Mouse (Mus musculus): ENCODE measurements around the gene H3f3b. TPM values are rescaled to one million over a fixed set of nuclear protein-coding genes. Genes with fewer than 3 reads are reported as not detected.

H3f3b gene
- polyA plus RNA-seq, 1 experiment = 217 TPM

GRCm38 (mm10) chr11:116053510-116054229, 25.9 kb upstream of the H3f3b start:
- Histone ChIP-seq H3K4me3 (ENCODE audit: insufficient read depth, low read length) (no peak overlapping the region), H3K27ac (ENCODE audit: insufficient read depth, low read length) (no peak overlapping the region), H3K4me1 (ENCODE audit: control insufficient read depth, insufficient read depth, low read length) (no peaks in the 10 kb centered on the region; the same call in 1 of the 2 replicates)
- TF ChIP-seq CTCF (IDR thresholded peaks at IDR 0.05; ENCODE audit: extremely low read depth, insufficient read depth, low read length) = no peak

GRCm38 (mm10) chr11:116050196-116050595, 22.4 kb upstream of the H3f3b start:
- H3K27ac ChIP-seq (ENCODE audit: insufficient read depth, low read length) = no peak overlapping the region
- TF ChIP-seq POLR2A (IDR thresholded peaks at IDR 0.05; ENCODE audit: extremely low read depth, insufficient read depth, low read length) (no peak), CTCF (IDR thresholded peaks at IDR 0.05; ENCODE audit: extremely low read depth, insufficient read depth, low read length) (no peak)
- H3K4me1 ChIP-seq (ENCODE audit: control insufficient read depth, insufficient read depth, low read length) = no peaks in the 10 kb centered on the region
- H3K4me3 ChIP-seq (ENCODE audit: insufficient read depth, low read length) = no peak overlapping the region

GRCm38 (mm10) chr11:116049610-116050009, 21.8 kb upstream of the H3f3b start:
- Histone ChIP-seq H3K4me1 (ENCODE audit: control insufficient read depth, insufficient read depth, low read length) (no peaks in the 10 kb centered on the region), H3K4me3 (ENCODE audit: insufficient read depth, low read length) (no peak overlapping the region), H3K27ac (ENCODE audit: insufficient read depth, low read length) (no peak overlapping the region)
- TF ChIP-seq CTCF (IDR thresholded peaks at IDR 0.05; ENCODE audit: extremely low read depth, insufficient read depth, low read length) = no peak
- no peak for TF ChIP-seq POLR2A (IDR thresholded peaks at IDR 0.05; ENCODE audit: extremely low read depth, insufficient read depth, low read length)

GRCm38 (mm10) chr11:116045173-116045572, 17.4 kb upstream of the H3f3b start:
- Histone ChIP-seq H3K4me3 (ENCODE audit: insufficient read depth, low read length) (no peak overlapping the region), H3K4me1 (ENCODE audit: control insufficient read depth, insufficient read depth, low read length) (no peaks in the 10 kb centered on the region), H3K27ac (ENCODE audit: insufficient read depth, low read length) (no peak overlapping the region)
- no peak for TF ChIP-seq POLR2A (IDR thresholded peaks at IDR 0.05; ENCODE audit: extremely low read depth, insufficient read depth, low read length)
- TF ChIP-seq CTCF (IDR thresholded peaks at IDR 0.05; ENCODE audit: extremely low read depth, insufficient read depth, low read length) = no peak

- H3K27ac ChIP-seq (ENCODE audit: insufficient read depth, low read length) = no peak overlapping the region
- H3K4me3 ChIP-seq (ENCODE audit: insufficient read depth, low read length) = no peak overlapping the region
- no peaks in the 10 kb centered on the region for H3K4me1 ChIP-seq (ENCODE audit: control insufficient read depth, insufficient read depth, low read length)
- TF ChIP-seq CTCF (IDR thresholded peaks at IDR 0.05; ENCODE audit: extremely low read depth, insufficient read depth, low read length) (no peak), POLR2A (IDR thresholded peaks at IDR 0.05; ENCODE audit: extremely low read depth, insufficient read depth, low read length) (no peak)
These were observed 15.5 kb upstream of the H3f3b start for GRCm38 (mm10) chr11:116043286-116043685.

GRCm38 (mm10) chr11:116042372-116043138, 14.8 kb upstream of the H3f3b start:
- Histone ChIP-seq H3K4me1 (ENCODE audit: control insufficient read depth, insufficient read depth, low read length) (no peaks in the 10 kb centered on the region), H3K4me3 (ENCODE audit: insufficient read depth, low read length) (no peak overlapping the region), H3K27ac (ENCODE audit: insufficient read depth, low read length) (no peak overlapping the region)
- TF ChIP-seq POLR2A (IDR thresholded peaks at IDR 0.05; ENCODE audit: extremely low read depth, insufficient read depth, low read length) (no peak), CTCF (IDR thresholded peaks at IDR 0.05; ENCODE audit: extremely low read depth, insufficient read depth, low read length) (no peak)

GRCm38 (mm10) chr11:116041833-116042232, 14.1 kb upstream of the H3f3b start:
- Histone ChIP-seq H3K4me3 (ENCODE audit: insufficient read depth, low read length) (no peak overlapping the region), H3K4me1 (ENCODE audit: control insufficient read depth, insufficient read depth, low read length) (no peaks in the 10 kb centered on the region)
- TF ChIP-seq POLR2A (IDR thresholded peaks at IDR 0.05; ENCODE audit: extremely low read depth, insufficient read depth, low read length) = no peak
- no peak for TF ChIP-seq CTCF (IDR thresholded peaks at IDR 0.05; ENCODE audit: extremely low read depth, insufficient read depth, low read length)

GRCm38 (mm10) chr11:116040593-116040992, 12.8 kb upstream of the H3f3b start:
- H3K4me3 ChIP-seq (ENCODE audit: insufficient read depth, low read length) = no peak overlapping the region
- no peak overlapping the region for H3K27ac ChIP-seq (ENCODE audit: insufficient read depth, low read length)
- TF ChIP-seq CTCF (IDR thresholded peaks at IDR 0.05; ENCODE audit: extremely low read depth, insufficient read depth, low read length) = no peak
- TF ChIP-seq POLR2A (IDR thresholded peaks at IDR 0.05; ENCODE audit: extremely low read depth, insufficient read depth, low read length) = no peak
- no peaks in the 10 kb centered on the region for H3K4me1 ChIP-seq (ENCODE audit: control insufficient read depth, insufficient read depth, low read length)

More at GRCm38 (mm10) chr11:116041833-116042232, 14.1 kb upstream of the H3f3b start:
- no peak overlapping the region for H3K27ac ChIP-seq (ENCODE audit: insufficient read depth, low read length)

GRCm38 (mm10) chr11:116037826-116038225, 10.1 kb upstream of the H3f3b start:
- no peak overlapping the region for H3K4me3 ChIP-seq (ENCODE audit: insufficient read depth, low read length)
- no peak overlapping the region for H3K27ac ChIP-seq (ENCODE audit: insufficient read depth, low read length)
- TF ChIP-seq POLR2A (IDR thresholded peaks at IDR 0.05; ENCODE audit: extremely low read depth, insufficient read depth, low read length) = no peak
- TF ChIP-seq CTCF (IDR thresholded peaks at IDR 0.05; ENCODE audit: extremely low read depth, insufficient read depth, low read length) = no peak
- no peaks in the 10 kb centered on the region for H3K4me1 ChIP-seq (ENCODE audit: control insufficient read depth, insufficient read depth, low read length)

- H3K4me3 ChIP-seq (ENCODE audit: insufficient read depth, low read length) = no peak overlapping the region
- H3K27ac ChIP-seq (ENCODE audit: insufficient read depth, low read length) = no peak overlapping the region
- peaks cover under 1% of the 10 kb centered on the region; the same call in 1 of the 2 replicates for H3K4me1 ChIP-seq (ENCODE audit: control insufficient read depth, insufficient read depth, low read length)
- no peak for TF ChIP-seq POLR2A (IDR thresholded peaks at IDR 0.05; ENCODE audit: extremely low read depth, insufficient read depth, low read length)
- TF ChIP-seq CTCF (IDR thresholded peaks at IDR 0.05; ENCODE audit: extremely low read depth, insufficient read depth, low read length) = no peak
These were observed 8.9 kb upstream of the H3f3b start for GRCm38 (mm10) chr11:116036671-116037070.
